Mouse (Mus musculus) cortical plate, adult 2 months (tissue): Measurements from ENCODE around the gene Veph1.

Experiments used
- CTCF ChIP-seq: fragments of 200-500 bp; IDR thresholded peaks from 2 replicates; pipeline ENCODE4 v1.5.1; 2011; ENCODE audit warnings: mild to moderate bottlenecking, control low read depth, low read length; ENCODE audit not compliant: insufficient read depth; ENCODE audit errors: extremely low read depth
- POLR2A ChIP-seq: fragments of 200-500 bp; IDR thresholded peaks from 2 replicates; pipeline ENCODE4 v1.6.1; 2011; ENCODE audit warnings: mild to moderate bottlenecking, low read length, control low read depth; ENCODE audit not compliant: insufficient read depth; ENCODE audit errors: extremely low read depth

DNA sequence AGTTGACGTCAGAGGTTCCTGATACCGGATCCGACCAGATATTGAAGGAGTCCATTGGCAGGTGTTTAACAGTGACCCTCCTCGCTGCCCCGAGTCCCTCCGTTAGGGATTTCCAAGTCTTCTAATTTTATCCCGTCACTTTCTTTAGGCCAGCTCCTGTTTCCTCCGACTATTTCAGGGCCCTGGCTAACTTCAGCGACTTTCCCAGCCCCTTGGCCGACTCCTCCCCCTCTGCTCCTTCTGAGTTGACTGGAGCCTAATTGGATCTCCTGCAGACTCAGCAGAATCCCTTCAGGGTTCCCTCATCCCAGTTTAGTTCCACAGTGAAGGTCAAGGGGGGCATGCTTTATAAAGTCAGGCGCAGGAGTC lies 75.4 kb downstream of the Veph1 start:
- TF ChIP-seq CTCF (no peak), POLR2A (no peak)
